Mouse (Mus musculus) midbrain, embryonic 13.5 days (tissue): ENCODE data around the gene Blm. TPM values are rescaled to one million over a fixed set of nuclear protein-coding genes. Genes with fewer than 3 reads are reported as not detected.

ENCODE experiments used
- ATAC-seq: fragments of 200-750 bp; cut with Nextera tagmentation; 2 replicates; pipeline ENCODE4 v1.8.0; 2017; ENCODE audit warnings: mild to moderate bottlenecking, moderate TSS enrichment, moderate library complexity
- H3K27ac ChIP-seq: fragments of 300-500 bp; sonication (generic); 2 replicates; pipeline ENCODE4 v1.5.1; 2015; ENCODE audit warnings: inconsistent platforms, mild to moderate bottlenecking, moderate library complexity
- H3K27me3 ChIP-seq: fragments of 300-500 bp; sonication (generic); 2 replicates; pipeline ENCODE4 v1.6.1; 2015; ENCODE audit warnings: mild to moderate bottlenecking, inconsistent platforms
- H3K36me3 ChIP-seq: fragments of 300-500 bp; sonication (generic); 2 replicates; pipeline ENCODE4 v1.6.1; 2015; ENCODE audit warnings: mild to moderate bottlenecking, inconsistent platforms
- H3K4me1 ChIP-seq: fragments of 300-500 bp; sonication (generic); replicated peaks from 2 replicates; pipeline ENCODE4 v1.6.1; 2015; ENCODE audit warnings: inconsistent platforms
- H3K4me2 ChIP-seq: fragments of 300-500 bp; sonication (generic); replicated peaks from 2 replicates; pipeline ENCODE4 v1.6.1; 2015; ENCODE audit warnings: moderate library complexity, mild to moderate bottlenecking, inconsistent platforms
- H3K4me3 ChIP-seq: fragments of 300-500 bp; sonication (generic); replicated peaks from 2 replicates; pipeline ENCODE4 v1.5.1; 2015; ENCODE audit warnings: mild to moderate bottlenecking, inconsistent platforms
- H3K9ac ChIP-seq: fragments of 300-500 bp; sonication (generic); replicated peaks from 2 replicates; pipeline ENCODE4 v1.6.1; 2015; ENCODE audit warnings: mild to moderate bottlenecking, inconsistent platforms
- H3K9me3 ChIP-seq: fragments of 300-500 bp; sonication (generic); 2 replicates; pipeline ENCODE4 v1.6.1; 2016; ENCODE audit warnings: mild to moderate bottlenecking, inconsistent platforms
- WGBS: fragments of 180-500 bp; shearing (Covaris S2); methylation state at CpG from one replicate; pipeline ENCODE4 v1.1.7; 2015; 5-methylcytosine and 5-hydroxymethylcytosine counted together
- polyA plus RNA-seq: library from polyadenylated mRNA; unstranded; fragments of >200 nt; fragmentation: Nextera tagmentation; extraction: Ambion mirVana; gene quantifications from 2 replicates; pipeline ENCODE4 v1.2.1, GENCODE M21; 2015

Blm gene
- polyA plus RNA-seq, 1 experiment from 2014 or later = 18.2 TPM

- Histone ChIP-seq H3K4me3 (no peak overlapping the region), H3K9ac (no peak overlapping the region), H3K27ac (no peak overlapping the region), H3K27me3 (peaks cover 7% of the 10 kb centered on the region; the same call in 1 of the 2 replicates), H3K9me3 (no peaks in the 10 kb centered on the region), H3K4me1 (no peaks in the 10 kb centered on the region), H3K36me3 (no peaks in the 10 kb centered on the region), H3K4me2 (no peak overlapping the region)
- no peak for ATAC-seq
- 76% methylated on average over 9 of the region's 9 CpGs for WGBS
These were observed 124.5 kb downstream of the Blm start for GRCm38 (mm10) chr7:80410380-80410779.

GRCm38 (mm10) chr7:80407712-80408111 is 127.2 kb downstream of the Blm start:
- no peaks in the 10 kb centered on the region for H3K9me3 ChIP-seq
- WGBS = 79% methylated on average over 9 of the region's 9 CpGs
- H3K4me2 ChIP-seq = no peak overlapping the region
- no peak overlapping the region for H3K9ac ChIP-seq
- no peak overlapping the region for H3K4me3 ChIP-seq
- ATAC-seq = no peak
- no peak overlapping the region for H3K27ac ChIP-seq
- H3K27me3 ChIP-seq = peaks cover 27% of the 10 kb centered on the region
- H3K36me3 ChIP-seq = no peaks in the 10 kb centered on the region
- H3K4me1 ChIP-seq = peaks cover 6% of the 10 kb centered on the region

DNA sequence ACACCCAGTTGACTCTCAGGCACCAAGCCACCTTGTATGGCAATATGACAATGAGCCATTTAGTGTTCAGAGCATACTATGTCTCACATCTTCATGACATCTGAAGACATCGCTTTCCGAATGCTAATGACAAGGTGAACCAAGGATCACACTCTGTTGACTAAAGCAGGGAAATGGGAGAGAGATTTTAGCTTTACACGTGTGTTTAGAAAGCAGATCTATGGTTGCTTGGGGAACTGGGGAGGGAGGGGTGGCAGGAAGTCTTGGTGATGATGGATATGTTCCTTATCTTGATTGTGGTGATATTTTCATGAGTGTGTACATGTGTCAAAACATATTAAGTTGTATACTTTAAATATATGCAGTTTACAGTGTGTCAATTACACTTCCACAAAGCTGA is 128.7 kb downstream of the Blm start:
- H3K4me3 ChIP-seq = no peak overlapping the region
- H3K27ac ChIP-seq = no peak overlapping the region
- H3K4me1 ChIP-seq = peaks cover 13% of the 10 kb centered on the region
- no peak overlapping the region for H3K9ac ChIP-seq
- H3K36me3 ChIP-seq = no peaks in the 10 kb centered on the region
- H3K27me3 ChIP-seq = peaks cover 27% of the 10 kb centered on the region
- H3K4me2 ChIP-seq = no peak overlapping the region
- 91% methylated on average over 3 of the region's 3 CpGs for WGBS
- ATAC-seq = no peak
- no peaks in the 10 kb centered on the region for H3K9me3 ChIP-seq

DNA sequence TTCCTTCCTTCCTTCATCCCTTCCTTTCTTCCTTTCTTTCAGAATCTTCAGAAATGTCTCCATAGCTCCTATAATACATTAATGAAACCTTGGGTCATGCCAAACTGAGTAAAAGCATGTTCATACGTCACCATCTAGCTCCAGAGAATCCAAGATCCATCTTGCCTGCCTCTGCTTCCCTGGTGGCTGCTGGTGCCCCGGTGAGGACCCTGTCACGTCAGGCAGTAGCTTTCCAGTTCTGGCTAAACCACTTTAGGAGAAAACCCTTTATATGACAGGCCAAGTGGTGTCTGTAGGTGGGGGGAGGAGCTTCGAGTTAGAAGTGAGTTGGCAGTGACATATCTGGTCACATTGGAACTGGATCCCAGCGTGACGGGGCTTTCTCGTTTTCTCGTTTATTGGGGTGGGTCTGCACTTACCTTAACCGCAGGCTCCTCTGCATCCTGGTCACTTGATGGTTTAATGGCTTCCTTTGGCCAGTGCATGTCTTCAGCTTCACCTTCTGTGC is 129.7 kb downstream of the Blm start, which contains the start of gene Furin:
Gene Furin, minus strand, starts transcription at position 249 of the 508 bp plus-strand sequence.
- Histone ChIP-seq H3K27me3 (peaks cover 27% of the 10 kb centered on the region), H3K4me2 (no peak within 1 kb of the TSS), H3K9ac (no peak within 1 kb of the TSS), H3K4me3 (no peak within 1 kb of the TSS), H3K27ac (no peak within 1 kb of the TSS), H3K9me3 (no peaks in the 10 kb centered on the region), H3K4me1 (peaks cover 22% of the 10 kb centered on the region), H3K36me3 (no peaks in the 10 kb centered on the region)
- WGBS = 82% methylated on average over 9 of the region's 9 CpGs
- no peak for ATAC-seq

Other genes with a start within 250 kb of the Blm start
- 75.2 and 78.9 TPM in 2 replicates for gene Prc1, start 240.7 kb downstream of the Blm start, polyA plus RNA-seq
- gene Rccd1, start 210.7 kb downstream of the Blm start, polyA plus RNA-seq = 13.6 and 16.5 TPM in 2 replicates
- gene Unc45a, start 194.1 kb downstream of the Blm start, polyA plus RNA-seq = 52.5 and 58.6 TPM in 2 replicates
- 22.6 and 26.4 TPM in 2 replicates for gene Hddc3, start 192.0 kb downstream of the Blm start, polyA plus RNA-seq
- gene Man2a2, start 163.7 kb downstream of the Blm start, polyA plus RNA-seq = 19.4 and 21.3 TPM in 2 replicates
- 3.0 and 5.0 TPM in 2 replicates for gene Fes, start 147.2 kb downstream of the Blm start, polyA plus RNA-seq
- 3.2 and 3.6 TPM in 2 replicates for gene Furin, start 129.7 kb downstream of the Blm start, polyA plus RNA-seq
- gene Crtc3, start 153.8 kb upstream of the Blm start, polyA plus RNA-seq = 12.4 and 13.1 TPM in 2 replicates